Mouse (Mus musculus) hematopoietic stem cell, adult 5-6 weeks (primary cell): Measurements from ENCODE around the gene Bhlhe41. TPM values are rescaled to one million over a fixed set of nuclear protein-coding genes. Genes with fewer than 3 reads are reported as not detected.

Source experiments
- ATAC-seq, 2 experiments: fragments of 125-278 bp in 1 of 2; replicated peaks in 1 of 2; 2 replicates each; pipeline ENCODE4 v1.8.0; 2016 to 2017; ENCODE audit warnings: inconsistent platforms in 2 of 2, mild to moderate bottlenecking in 2 of 2, moderate number of reproducible peaks in 2 of 2, low read depth in 1 of 2, moderate TSS enrichment in 1 of 2; ENCODE audit not compliant: low FRiP score in 2 of 2, poor library complexity in 2 of 2, severe bottlenecking in 2 of 2, insufficient read depth in 1 of 2, low TSS enrichment in 1 of 2
- total RNA-seq: library from RNA; stranded (forward); fragments of 172-1452, 232-1000 nt; gene quantifications from 2 replicates; pipeline ENCODE4 v1.2.3, GENCODE M21; 2017

The Bhlhe41 gene
- total RNA-seq, 1 experiment from 2014 or later, result 0.05 TPM

DNA sequence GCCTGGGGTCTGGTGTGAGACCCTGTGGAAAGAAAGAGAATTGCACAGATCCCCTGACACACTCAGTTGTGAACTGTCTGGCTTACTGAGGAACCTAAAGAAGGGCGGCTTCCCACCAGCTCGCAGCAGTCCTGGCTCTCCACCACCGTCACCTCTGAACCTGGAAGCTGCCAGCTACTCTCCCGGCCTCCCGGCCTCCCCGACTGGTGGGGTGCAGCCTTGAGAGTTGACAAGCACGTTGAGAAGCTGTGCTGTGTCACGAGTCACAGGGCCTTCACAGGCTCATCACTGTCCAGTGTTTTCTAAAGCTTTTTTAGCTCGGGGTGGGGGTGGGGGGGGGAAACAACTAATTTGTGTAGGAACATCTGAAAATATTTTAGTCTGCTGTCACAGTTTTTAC, 46.2 kb downstream of the Bhlhe41 start:
- ATAC-seq, result no peak

- ATAC-seq, result no peak
These were observed 50.2 kb downstream of the Bhlhe41 start for GRCm38 (mm10) chr6:145815200-145815599.

- ATAC-seq, result no peak
These were observed 54.2 kb downstream of the Bhlhe41 start for GRCm38 (mm10) chr6:145811174-145811573.

- no peak for ATAC-seq
These were observed 55.3 kb downstream of the Bhlhe41 start for GRCm38 (mm10) chr6:145810015-145810414.

- ATAC-seq, result no peak
These were observed 55.8 kb downstream of the Bhlhe41 start for GRCm38 (mm10) chr6:145809566-145809965.

Other genes with a start within 250 kb of the Bhlhe41 start
- not detected in 2 replicates for gene Tuba3b, start 249.8 kb downstream of the Bhlhe41 start, total RNA-seq
- gene Rassf8, start 118.8 kb downstream of the Bhlhe41 start, total RNA-seq, result 9.4 and 17.6 TPM in 2 replicates
- gene Sspn, start 66.1 kb upstream of the Bhlhe41 start, total RNA-seq, result 0.05 TPM in 1 of 2 replicates, not detected in the other